Mouse (Mus musculus): ENCODE data around the gene Rnf10. TPM values are rescaled to one million over a fixed set of nuclear protein-coding genes. Genes with fewer than 3 reads are reported as not detected.

Gene Rnf10
- polyA plus RNA-seq, 1 experiment = 177 TPM

DNA sequence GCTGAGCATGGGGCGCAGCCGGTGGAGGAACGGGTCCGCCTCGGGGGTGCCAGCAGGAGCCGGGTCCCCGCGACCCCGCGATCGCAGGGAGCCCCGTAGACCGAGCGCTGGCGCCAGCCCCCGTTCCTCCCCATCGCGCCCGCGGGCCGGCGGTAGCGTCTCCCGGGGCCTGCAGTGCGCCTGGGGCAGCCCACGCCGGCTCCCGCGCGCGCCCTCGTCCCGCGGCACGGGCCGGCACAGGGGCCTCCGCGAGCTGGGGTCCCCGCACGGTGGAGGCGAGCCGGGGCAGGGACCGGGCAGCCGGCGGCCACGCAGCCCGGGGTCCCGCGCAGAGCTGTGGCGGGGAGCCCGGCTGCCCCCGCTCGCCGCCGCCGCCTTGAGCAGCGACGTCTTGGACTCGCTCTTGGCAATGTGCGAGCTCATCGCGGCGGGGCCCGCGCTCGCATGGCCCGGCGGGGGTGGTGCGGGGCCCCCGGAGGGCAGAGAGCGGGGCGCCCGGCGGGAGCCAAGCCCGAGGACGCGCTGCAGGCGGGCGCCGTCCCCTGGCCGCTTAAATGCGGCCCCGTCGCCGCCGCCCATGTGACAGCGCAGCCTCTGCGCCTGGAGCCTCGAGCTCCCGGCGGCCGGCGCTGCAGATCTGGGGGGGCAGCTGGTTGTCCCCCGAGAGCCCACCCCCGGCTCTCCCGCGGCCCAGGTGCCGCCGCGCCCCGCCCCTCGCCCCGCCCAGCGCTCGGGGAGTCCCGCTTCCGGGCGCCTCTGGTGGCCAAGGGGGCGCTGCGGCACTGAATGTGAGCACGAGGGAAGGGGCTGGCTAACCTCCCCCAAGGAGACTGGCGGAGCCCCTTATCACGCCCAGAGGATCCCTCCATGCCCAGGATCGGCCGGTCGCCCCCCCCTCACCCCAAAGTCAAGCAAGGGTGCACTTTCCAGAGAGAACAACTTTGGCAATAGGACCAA lies 78.8 kb downstream of the Rnf10 start, which contains the start of gene Cabp1:
Gene Cabp1, minus strand, starts transcription at position 713 of the 957 bp plus-strand sequence.
- TF ChIP-seq CTCF (IDR thresholded peaks at IDR 0.05; ENCODE audit: extremely low read depth, insufficient read depth, low read length) = 0 out of 2 replicates have a peak, but pooled peaks have one; percentile 1
- TF ChIP-seq POLR2A (IDR thresholded peaks at IDR 0.05; ENCODE audit: extremely low read depth, insufficient read depth, low read length) = no peak
- H3K27ac ChIP-seq (ENCODE audit: insufficient read depth, low read length) = peak within 1 kb of the TSS; percentile 87
- H3K4me3 ChIP-seq (ENCODE audit: insufficient read depth, low read length) = peak within 1 kb of the TSS; percentile 54
- H3K4me1 ChIP-seq (ENCODE audit: control insufficient read depth, insufficient read depth, low read length) = no peaks in the 10 kb centered on the region

DNA sequence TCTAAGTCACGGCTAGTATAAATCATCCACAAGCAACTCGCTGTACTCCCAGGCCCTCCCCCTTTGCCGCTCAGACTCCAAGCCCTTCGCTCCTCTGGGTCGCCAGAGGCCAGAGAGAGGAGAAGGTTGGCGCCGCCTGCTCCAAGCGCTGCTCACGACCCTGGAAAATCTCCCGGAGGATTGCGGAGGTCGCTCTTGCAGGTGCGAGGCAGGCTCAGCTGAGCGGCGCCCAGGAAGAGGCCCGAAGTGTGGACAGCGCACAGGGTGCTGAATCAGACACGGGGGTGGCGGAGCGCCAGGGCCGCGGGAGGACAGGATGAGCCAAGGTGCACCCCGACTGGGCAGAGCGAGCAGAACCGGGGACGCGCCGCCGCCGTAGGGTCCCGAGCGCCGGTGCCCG lies 79.5 kb downstream of the Rnf10 start:
- no peaks in the 10 kb centered on the region for H3K4me1 ChIP-seq (ENCODE audit: control insufficient read depth, insufficient read depth, low read length)
- no peak for TF ChIP-seq CTCF (IDR thresholded peaks at IDR 0.05; ENCODE audit: extremely low read depth, insufficient read depth, low read length)
- TF ChIP-seq POLR2A (IDR thresholded peaks at IDR 0.05; ENCODE audit: extremely low read depth, insufficient read depth, low read length) = no peak
- H3K27ac ChIP-seq (ENCODE audit: insufficient read depth, low read length) = peak overlapping the region; percentile 87
- peak overlapping the region; percentile 54 for H3K4me3 ChIP-seq (ENCODE audit: insufficient read depth, low read length)

DNA sequence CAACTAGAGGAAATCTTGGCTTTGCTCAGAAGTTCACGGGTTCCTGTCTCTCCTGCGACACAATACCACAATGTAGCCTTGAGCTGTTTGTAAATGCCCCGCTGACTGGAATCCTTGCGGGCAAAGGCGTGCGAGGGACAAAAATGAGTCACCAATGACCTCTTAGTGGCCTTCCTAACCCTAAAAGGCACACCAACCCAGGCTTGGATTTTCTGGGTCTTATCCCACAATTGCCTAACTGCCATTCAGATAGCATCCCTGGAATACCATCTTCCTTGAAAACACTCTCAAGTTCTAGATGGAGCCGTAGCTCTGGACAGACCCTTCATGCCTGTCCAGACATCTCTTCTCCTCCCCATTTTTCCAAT lies 79.9 kb downstream of the Rnf10 start:
- TF ChIP-seq CTCF (IDR thresholded peaks at IDR 0.05; ENCODE audit: extremely low read depth, insufficient read depth, low read length) (no peak), POLR2A (IDR thresholded peaks at IDR 0.05; ENCODE audit: extremely low read depth, insufficient read depth, low read length) (no peak)
- H3K27ac ChIP-seq (ENCODE audit: insufficient read depth, low read length) = peak overlapping the region; percentile 87
- peak overlapping the region; percentile 54 for H3K4me3 ChIP-seq (ENCODE audit: insufficient read depth, low read length)
- no peaks in the 10 kb centered on the region for H3K4me1 ChIP-seq (ENCODE audit: control insufficient read depth, insufficient read depth, low read length)

DNA sequence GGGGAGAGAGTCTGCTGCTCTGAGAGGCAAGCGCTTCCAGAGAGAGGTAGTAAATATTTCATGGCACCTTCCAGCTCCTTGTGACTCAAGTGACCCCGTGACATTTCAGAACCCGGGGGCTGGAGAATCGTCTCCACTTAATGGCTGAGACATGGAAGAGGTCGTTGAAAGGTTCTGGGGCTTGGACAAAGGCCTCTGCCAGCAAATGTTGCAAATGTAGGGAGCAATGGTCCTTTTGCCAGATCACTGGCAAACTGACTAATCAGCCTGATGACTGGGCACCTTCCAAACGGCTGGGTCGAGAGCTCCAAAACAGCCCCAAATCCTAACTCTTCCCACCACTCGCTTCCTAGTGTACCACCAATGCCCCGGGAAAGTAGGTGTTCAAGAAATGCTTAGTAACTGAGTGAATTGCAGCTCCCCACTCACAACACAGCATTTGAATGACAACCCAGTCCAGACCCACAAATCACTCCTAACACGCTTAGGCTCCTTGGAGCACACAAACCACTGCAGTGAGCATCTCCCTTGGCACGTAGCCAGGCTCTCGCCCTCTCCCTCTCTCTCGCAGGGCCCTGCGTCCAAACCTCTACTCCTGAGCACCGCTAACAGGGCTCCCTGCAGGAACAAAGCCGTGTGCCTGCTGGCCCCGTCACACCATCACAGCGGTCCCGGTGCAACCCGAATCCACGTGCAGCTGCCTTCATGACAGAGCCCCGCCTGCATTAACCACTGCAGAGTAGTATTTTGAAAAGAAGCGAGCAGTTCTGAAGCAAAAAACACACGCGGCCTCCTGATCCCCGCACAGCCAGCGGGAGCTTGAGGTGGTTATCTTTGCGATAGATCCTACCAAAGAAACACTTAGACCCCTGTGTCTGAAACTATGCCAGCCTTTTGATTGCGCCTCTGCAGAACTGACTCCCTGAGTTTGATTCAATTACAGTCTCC lies 80.5 kb downstream of the Rnf10 start:
- Histone ChIP-seq H3K4me3 (ENCODE audit: insufficient read depth, low read length) (peak overlapping the region; percentile 54), H3K27ac (ENCODE audit: insufficient read depth, low read length) (peak overlapping the region; percentile 87; the same call in 1 of the 2 replicates), H3K4me1 (ENCODE audit: control insufficient read depth, insufficient read depth, low read length) (no peaks in the 10 kb centered on the region)
- TF ChIP-seq CTCF (IDR thresholded peaks at IDR 0.05; ENCODE audit: extremely low read depth, insufficient read depth, low read length) = no peak
- no peak for TF ChIP-seq POLR2A (IDR thresholded peaks at IDR 0.05; ENCODE audit: extremely low read depth, insufficient read depth, low read length)

Other genes starting within 250 kb of the Rnf10 start
- not detected in 2 replicates for gene Gm10401, start 174.6 kb downstream of the Rnf10 start, polyA plus RNA-seq (2012; rRNA removed)
- gene Acads, start 153.6 kb downstream of the Rnf10 start, polyA plus RNA-seq (2012; rRNA removed) = 12.7 and 12.8 TPM in 2 replicates
- 24.8 and 26.2 TPM in 2 replicates for gene Unc119b, start 137.9 kb downstream of the Rnf10 start, polyA plus RNA-seq (2012; rRNA removed)
- gene Mlec, start 114.7 kb downstream of the Rnf10 start, polyA plus RNA-seq (2012; rRNA removed) = 74.6 and 78.6 TPM in 2 replicates
- 444 and 462 TPM in 2 replicates for gene Cabp1, start 78.5 kb downstream of the Rnf10 start, polyA plus RNA-seq (2012; rRNA removed)
- 193 and 195 TPM in 2 replicates for gene Pop5, start 37.1 kb downstream of the Rnf10 start, polyA plus RNA-seq (2012; rRNA removed)
- gene Coq5, start 6.8 kb upstream of the Rnf10 start, polyA plus RNA-seq (2012; rRNA removed) = 31.3 and 31.8 TPM in 2 replicates
- 753 and 867 TPM in 2 replicates for gene Dynll1, start 28.1 kb upstream of the Rnf10 start, polyA plus RNA-seq (2012; rRNA removed)
- gene Srsf9, start 54.3 kb upstream of the Rnf10 start, polyA plus RNA-seq (2012; rRNA removed) = 53.5 and 61.0 TPM in 2 replicates
- gene Gatc, start 68.3 kb upstream of the Rnf10 start, polyA plus RNA-seq (2012; rRNA removed) = 28.8 and 31.1 TPM in 2 replicates
- 26.3 and 27.8 TPM in 2 replicates for gene Triap1, start 68.3 kb upstream of the Rnf10 start, polyA plus RNA-seq (2012; rRNA removed)
- gene Cox6a1, start 76.1 kb upstream of the Rnf10 start, polyA plus RNA-seq (2012; rRNA removed) = 2,613 and 2,894 TPM in 2 replicates
- 43.8 and 44.3 TPM in 2 replicates for gene Msi1, start 156.7 kb upstream of the Rnf10 start, polyA plus RNA-seq (2012; rRNA removed)
- gene Pla2g1b, start 193.4 kb upstream of the Rnf10 start, polyA plus RNA-seq (2012; rRNA removed) = not detected in 2 replicates
- gene Sirt4, start 211.8 kb upstream of the Rnf10 start, polyA plus RNA-seq (2012; rRNA removed) = 89.5 and 107 TPM in 2 replicates
- 41.6 and 45.3 TPM in 2 replicates for gene Pxn, start 233.8 kb upstream of the Rnf10 start, polyA plus RNA-seq (2012; rRNA removed)

All from cortical plate, adult 2 months (tissue).